Mouse (Mus musculus) midbrain, postnatal 0 days (tissue): ENCODE data around the gene Cdc42bpg. TPM values are rescaled to one million over a fixed set of nuclear protein-coding genes. Genes with fewer than 3 reads are reported as not detected.

Experiments
- ATAC-seq: fragments of 200-750 bp; cut with Nextera tagmentation; 2 replicates; pipeline ENCODE4 v1.8.0; 2017; ENCODE audit warnings: moderate number of reproducible peaks, mild to moderate bottlenecking, moderate TSS enrichment, moderate library complexity; ENCODE audit not compliant: low FRiP score
- DNase-seq: peaks from one replicate; pipeline ENCODE4 v3.0.0-alpha.2; 2015; ENCODE audit warnings: low spot score
- H3K27ac ChIP-seq: fragments of 300-500 bp; sonication (generic); 2 replicates; pipeline ENCODE4 v1.5.1; 2014; ENCODE audit warnings: low read depth, mild to moderate bottlenecking, low read length, mixed read lengths
- H3K27me3 ChIP-seq: fragments of 300-500 bp; sonication (generic); 2 replicates; pipeline ENCODE4 v1.6.1; 2014; ENCODE audit warnings: low read length, control low read depth, mixed read lengths; ENCODE audit not compliant: insufficient read depth
- H3K36me3 ChIP-seq: fragments of 300-500 bp; sonication (generic); 2 replicates; pipeline ENCODE4 v1.6.1; 2014; ENCODE audit warnings: low read length, control low read depth, mixed read lengths; ENCODE audit not compliant: insufficient read depth
- H3K4me1 ChIP-seq: fragments of 300-500 bp; sonication (generic); 2 replicates; pipeline ENCODE4 v1.6.1; 2014; ENCODE audit warnings: mild to moderate bottlenecking, control low read depth, antibody characterized with exemption, low read length, mixed read lengths; ENCODE audit not compliant: insufficient read depth
- H3K4me2 ChIP-seq: fragments of 300-500 bp; sonication (generic); 2 replicates; pipeline ENCODE4 v1.6.1; 2014; ENCODE audit warnings: low read depth, mild to moderate bottlenecking, low read length, mixed read lengths; ENCODE audit not compliant: poor library complexity, severe bottlenecking
- H3K4me3 ChIP-seq: fragments of 300-500 bp; sonication (generic); 2 replicates; pipeline ENCODE4 v1.5.1; 2014; ENCODE audit warnings: low read depth, mild to moderate bottlenecking, low read length, moderate library complexity
- H3K9ac ChIP-seq: fragments of 300-500 bp; sonication (generic); replicated peaks from 2 replicates; pipeline ENCODE4 v1.6.1; 2014; ENCODE audit warnings: mild to moderate bottlenecking, low read length, moderate library complexity, mixed read lengths; ENCODE audit not compliant: poor library complexity, severe bottlenecking
- H3K9me3 ChIP-seq: fragments of 300-500 bp; sonication (generic); 2 replicates; pipeline ENCODE4 v1.6.1; 2016; ENCODE audit warnings: low read length, control low read depth
- CTCF ChIP-seq: IDR thresholded peaks from 2 replicates; pipeline ENCODE4 v1.5.1; 2016; ENCODE audit warnings: antibody characterized with exemption, mild to moderate bottlenecking
- WGBS: fragments of 180-500 bp; shearing (Covaris S2); extraction: QIAGEN DNeasy Blood & Tissue Kit; methylation state at CpG from one replicate; pipeline ENCODE4 v1.1.7; 2014; 5-methylcytosine and 5-hydroxymethylcytosine counted together
- polyA plus RNA-seq: library from polyadenylated mRNA; unstranded; fragments of >200 nt; fragmentation: Nextera tagmentation; extraction: Ambion mirVana; gene quantifications from 2 replicates; pipeline ENCODE4 v1.2.1, GENCODE M21; 2015
- total RNA-seq: library from RNA; depleted of rRNA; stranded (reverse); fragments of >200 nt; gene quantifications from 2 replicates; pipeline ENCODE4 v1.2.3, GENCODE M21; 2014

Gene Cdc42bpg
- total and polyA plus RNA-seq, 2 experiments from 2014 or later: 0.67 to 4.8 TPM

DNA sequence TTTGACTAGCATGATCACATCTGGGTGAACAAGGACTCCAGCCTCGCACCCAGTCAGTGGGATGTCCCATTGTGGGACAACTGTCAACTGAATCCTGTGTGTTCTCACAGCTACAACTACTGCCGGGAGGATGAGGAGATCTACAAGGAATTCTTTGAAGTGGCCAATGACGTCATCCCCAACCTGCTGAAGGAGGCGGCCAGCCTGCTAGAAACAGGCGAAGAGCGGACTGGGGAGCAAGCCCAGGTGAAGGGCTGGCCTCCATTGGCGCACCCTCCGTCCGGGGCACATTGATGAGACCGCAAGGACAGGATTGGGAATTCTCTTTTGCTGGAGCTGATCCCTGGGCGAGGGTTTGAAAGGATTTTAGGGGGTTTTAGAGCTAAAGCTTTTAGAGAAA, 32.5 kb downstream of the Cdc42bpg start:
- H3K4me1 ChIP-seq: peaks cover 13% of the 10 kb centered on the region
- H3K4me2 ChIP-seq: no peak overlapping the region
- WGBS: 97% methylated on average over 11 of the region's 11 CpGs
- no peak overlapping the region for H3K4me3 ChIP-seq
- H3K27me3 ChIP-seq: no peaks in the 10 kb centered on the region
- H3K9ac ChIP-seq: no peak overlapping the region
- H3K36me3 ChIP-seq: peaks cover 41% of the 10 kb centered on the region
- DNase-seq (no peak), ATAC-seq (no peak)
- no peak overlapping the region for H3K27ac ChIP-seq
- no peak for TF ChIP-seq CTCF
- no peaks in the 10 kb centered on the region for H3K9me3 ChIP-seq

DNA sequence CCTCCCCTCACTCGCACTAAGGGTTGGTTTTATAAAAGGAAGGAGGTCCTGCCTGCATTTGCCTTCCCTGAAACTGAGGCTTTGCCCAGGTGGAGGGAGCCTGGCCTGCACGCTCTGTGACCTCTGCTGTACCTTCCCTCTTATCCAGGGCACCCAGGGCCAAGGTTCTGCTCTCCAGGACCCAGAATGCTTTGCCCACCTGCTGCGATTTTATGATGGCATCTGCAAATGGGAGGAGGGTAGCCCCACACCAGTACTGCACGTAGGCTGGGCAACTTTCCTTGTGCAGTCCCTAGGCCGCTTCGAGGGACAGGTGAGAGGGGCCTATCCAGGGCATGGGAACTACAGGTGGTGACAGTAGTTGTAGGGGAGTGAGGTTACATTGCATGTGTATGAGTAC, 32.9 kb downstream of the Cdc42bpg start:
- no peak overlapping the region for H3K9ac ChIP-seq
- H3K4me3 ChIP-seq: no peak overlapping the region
- no peak overlapping the region for H3K27ac ChIP-seq
- H3K4me2 ChIP-seq: no peak overlapping the region
- no peak for TF ChIP-seq CTCF
- no peak for DNase-seq
- peaks cover 13% of the 10 kb centered on the region for H3K4me1 ChIP-seq
- no peak for ATAC-seq
- peaks cover 45% of the 10 kb centered on the region for H3K36me3 ChIP-seq
- H3K27me3 ChIP-seq: no peaks in the 10 kb centered on the region
- no peaks in the 10 kb centered on the region for H3K9me3 ChIP-seq
- WGBS: 95% methylated on average over 6 of the region's 6 CpGs

DNA sequence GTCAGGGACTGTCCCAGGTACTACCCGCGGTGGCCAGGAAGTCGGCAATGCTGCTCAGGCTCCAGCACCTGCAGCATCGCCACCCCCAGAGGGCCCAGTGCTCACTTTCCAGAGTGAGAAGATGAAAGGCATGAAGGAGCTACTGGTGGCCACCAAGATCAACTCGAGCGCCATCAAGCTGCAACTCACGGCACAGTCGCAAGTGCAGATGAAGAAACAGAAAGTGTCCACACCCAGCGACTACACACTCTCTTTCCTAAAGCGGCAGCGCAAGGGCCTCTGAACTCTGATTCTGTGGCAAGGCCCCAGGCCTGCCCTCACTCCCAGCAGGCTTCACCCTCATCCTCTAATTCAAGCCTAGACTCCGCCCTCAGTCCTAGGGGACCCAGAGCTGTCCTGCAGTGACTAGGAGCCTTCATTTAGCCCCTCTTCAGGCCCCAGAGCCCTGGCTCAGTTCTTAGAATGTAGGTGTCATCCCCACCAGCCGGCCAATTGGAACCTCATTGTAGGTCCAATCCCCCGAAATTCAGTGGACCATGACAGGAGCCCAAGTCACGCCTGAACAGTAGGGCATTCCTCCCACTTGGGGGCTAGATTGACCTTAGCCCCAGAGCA, 33.7 kb downstream of the Cdc42bpg start:
- WGBS: 61% methylated on average over 15 of the region's 15 CpGs
- no peak for ATAC-seq
- Histone ChIP-seq H3K36me3 (peaks cover 53% of the 10 kb centered on the region), H3K27me3 (no peaks in the 10 kb centered on the region), H3K27ac (no peak overlapping the region), H3K9ac (no peak overlapping the region), H3K4me3 (no peak overlapping the region), H3K4me1 (peaks cover 11% of the 10 kb centered on the region), H3K9me3 (no peaks in the 10 kb centered on the region), H3K4me2 (no peak overlapping the region; the same call in 1 of the 2 replicates)
- peak; percentile 48 for TF ChIP-seq CTCF
- no peak for DNase-seq

DNA sequence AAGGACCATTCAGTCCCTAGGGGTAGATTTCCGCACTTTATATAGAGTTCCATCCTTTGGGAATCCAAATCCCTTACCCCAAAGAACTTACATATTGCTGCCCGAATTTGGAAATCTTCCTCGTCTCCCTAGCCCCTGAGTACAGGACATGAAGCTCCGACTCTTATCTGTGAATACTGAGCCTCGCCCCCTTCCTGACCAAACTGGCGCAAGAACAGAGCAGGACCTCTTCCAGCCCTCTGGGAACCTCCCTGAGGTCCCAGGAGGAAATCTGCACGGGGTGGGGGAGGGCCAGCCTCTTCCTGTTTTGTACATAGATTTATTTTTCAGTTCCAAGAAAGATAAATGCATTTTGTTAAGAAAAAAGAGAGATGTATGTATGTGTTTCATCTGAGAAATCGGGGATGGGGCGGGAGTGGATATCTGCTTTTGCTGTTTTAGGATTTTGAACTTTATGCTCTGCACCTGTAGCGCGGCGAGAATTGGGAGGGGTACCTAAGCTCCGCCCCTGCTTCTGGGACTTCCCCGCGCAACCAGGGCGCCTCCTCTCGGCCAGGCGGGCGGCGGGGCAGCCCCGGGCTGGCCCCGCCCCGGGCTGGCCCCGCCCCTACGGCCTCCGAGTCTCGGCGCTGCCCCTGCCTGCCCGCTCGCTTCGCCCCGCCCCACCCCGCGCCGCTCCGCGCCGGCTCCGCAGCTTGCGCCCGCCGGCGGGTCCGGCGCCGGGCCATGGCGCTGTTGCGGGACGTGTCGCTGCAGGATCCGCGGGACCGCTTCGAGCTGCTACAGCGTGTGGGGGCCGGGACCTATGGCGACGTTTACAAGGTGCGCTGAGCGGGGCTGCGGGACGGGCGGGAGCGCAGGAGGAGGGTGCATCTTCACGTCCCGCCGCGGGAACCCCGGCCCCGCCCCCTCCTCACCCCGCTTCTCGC, 34.5 kb downstream of the Cdc42bpg start, which contains the start of gene Map4k2:
TSS of gene Map4k2 (plus strand) at position 612 of the 929 bp plus-strand sequence.
- H3K27me3 ChIP-seq: no peaks in the 10 kb centered on the region
- peak within 1 kb of the TSS; percentile 62 for H3K4me2 ChIP-seq
- peak; percentile 61 for ATAC-seq
- WGBS: 12% methylated on average over 41 of the region's 72 CpGs
- peaks cover 61% of the 10 kb centered on the region for H3K36me3 ChIP-seq
- peak within 1 kb of the TSS; percentile 44 for H3K4me3 ChIP-seq
- no peak within 1 kb of the TSS; the same call in 1 of the 2 replicates for H3K27ac ChIP-seq
- peak within 1 kb of the TSS; percentile 55 for H3K9ac ChIP-seq
- DNase-seq: peak; percentile 67
- peaks cover 11% of the 10 kb centered on the region for H3K4me1 ChIP-seq
- peak; percentile 36; the same call in 1 of the 2 replicates for TF ChIP-seq CTCF
- H3K9me3 ChIP-seq: no peaks in the 10 kb centered on the region

DNA sequence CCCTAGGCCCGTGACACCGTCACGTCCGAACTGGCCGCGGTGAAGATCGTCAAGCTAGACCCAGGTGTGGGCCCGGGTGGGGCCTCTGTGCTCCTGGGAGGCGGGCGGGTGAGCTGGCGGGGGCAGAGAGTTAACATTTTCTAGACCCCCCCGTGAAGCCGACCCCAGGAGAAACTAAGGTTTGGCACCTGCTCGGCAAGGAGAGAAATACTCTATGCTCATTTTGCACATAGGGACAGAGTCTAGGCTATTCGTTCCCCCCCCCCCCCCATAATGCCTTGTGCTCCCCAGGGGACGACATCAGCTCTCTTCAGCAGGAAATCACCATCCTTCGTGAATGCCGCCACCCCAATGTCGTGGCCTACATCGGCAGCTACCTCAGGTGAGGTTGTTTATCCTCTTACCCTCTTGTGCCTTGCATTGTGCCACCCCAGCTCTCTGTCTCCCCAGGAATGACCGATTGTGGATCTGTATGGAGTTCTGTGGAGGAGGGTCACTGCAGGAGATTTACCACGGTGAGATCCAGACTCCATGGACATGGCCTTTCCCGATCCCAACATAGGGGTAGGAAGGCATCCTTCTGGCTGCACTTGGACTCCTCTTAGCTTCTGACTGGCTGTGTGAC, 35.3 kb downstream of the Cdc42bpg start:
- Histone ChIP-seq H3K9me3 (no peaks in the 10 kb centered on the region), H3K27me3 (no peaks in the 10 kb centered on the region), H3K4me2 (peak overlapping the region; percentile 62), H3K36me3 (peaks cover 69% of the 10 kb centered on the region), H3K27ac (no peak overlapping the region; the same call in 1 of the 2 replicates), H3K4me3 (peak overlapping the region; percentile 44), H3K4me1 (peaks cover 4% of the 10 kb centered on the region), H3K9ac (peak overlapping the region; percentile 55)
- DNase-seq (no peak), ATAC-seq (peak; percentile 14; the same call in 1 of the 2 replicates)
- 12% methylated on average over 23 of the region's 23 CpGs for WGBS
- TF ChIP-seq CTCF: no peak
